Mouse (Mus musculus) E14TG2a.4 (cell line): ENCODE data around the gene Cdkn2aip.

Source experiments
- H3K27me3 ChIP-seq: 2 replicates; pipeline ENCODE4 v1.6.1; 2014; ENCODE audit warnings: low read length, control low read depth; ENCODE audit not compliant: insufficient read depth
- H3K36me3 ChIP-seq: 2 replicates; pipeline ENCODE4 v1.6.1; 2014; ENCODE audit warnings: low read length, control low read depth; ENCODE audit not compliant: insufficient read depth
- H3K4me1 ChIP-seq: replicated peaks from 2 replicates; pipeline ENCODE4 v1.6.1; 2014; ENCODE audit warnings: low read depth, low read length, control low read depth
- H3K4me3 ChIP-seq: replicated peaks from 2 replicates; pipeline ENCODE4 v1.5.1; 2014; ENCODE audit warnings: mild to moderate bottlenecking, low read length
- H3K9me3 ChIP-seq: 2 replicates; pipeline ENCODE4 v1.6.1; 2014; ENCODE audit warnings: low read length, control low read depth
- CTCF ChIP-seq: conservative IDR thresholded peaks from 2 replicates; pipeline ENCODE4 v1.5.1; 2014; ENCODE audit warnings: low read length
- NANOG ChIP-seq: IDR thresholded peaks from 2 replicates; pipeline ENCODE4 v1.6.1; 2014; ENCODE audit warnings: borderline replicate concordance, low read length, mixed read lengths
- POU5F1 ChIP-seq: IDR thresholded peaks from 2 replicates; pipeline ENCODE4 v1.6.1; 2014; ENCODE audit warnings: low read length, borderline replicate concordance

Gene Cdkn2aip

DNA sequence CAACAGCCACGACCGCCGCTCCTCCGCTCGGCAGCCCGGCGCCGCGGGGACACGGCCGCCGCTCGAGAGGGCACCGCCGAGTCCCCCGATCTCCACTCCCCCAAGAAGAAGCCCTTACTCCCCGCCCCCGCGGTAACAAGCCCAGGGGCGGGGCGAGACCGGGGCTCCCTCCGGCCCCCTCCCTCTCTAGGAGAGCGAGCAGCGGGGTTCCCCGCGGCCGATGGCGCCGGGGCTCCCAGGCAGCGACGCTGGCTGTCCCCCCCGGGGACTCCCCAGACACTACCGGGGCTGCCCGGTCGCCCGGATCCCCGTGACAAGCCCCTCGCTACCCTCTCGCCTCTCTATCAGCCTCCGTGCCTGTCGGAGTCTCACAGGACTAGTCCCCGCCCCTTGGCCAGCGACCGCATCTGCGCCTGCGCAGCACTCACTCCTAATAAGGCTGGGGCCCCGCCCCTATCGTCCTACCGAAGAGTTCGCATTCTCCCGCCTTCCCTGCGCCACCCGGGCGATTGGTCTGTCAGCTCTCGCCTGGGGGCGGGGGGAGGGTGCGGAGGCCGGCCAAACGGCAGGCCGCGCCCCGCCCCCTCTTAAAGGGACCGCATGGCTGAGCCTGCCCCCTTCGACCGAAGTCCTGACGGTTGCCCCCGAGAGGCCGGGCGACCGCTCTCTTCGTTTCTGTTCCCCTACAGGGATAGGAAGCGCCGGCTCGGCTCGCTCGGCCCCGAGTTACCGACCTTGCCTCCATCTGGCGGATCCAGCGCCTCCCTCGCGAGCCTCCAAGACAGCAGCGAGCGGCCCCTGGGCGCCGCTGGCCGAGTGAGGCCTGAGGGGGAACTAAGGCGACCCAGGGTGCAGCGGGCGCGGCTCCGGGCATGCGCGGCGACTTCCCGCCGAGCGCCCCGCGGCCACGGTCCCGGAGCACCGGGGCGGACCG, 38.7 kb downstream of the Cdkn2aip start, which contains the start of gene Ing2:
TSS of gene Ing2 (minus strand) at position 780 of the 934 bp plus-strand sequence.
- peaks cover 26% of the 10 kb centered on the region for H3K4me1 ChIP-seq
- TF ChIP-seq POU5F1: no peak
- H3K9me3 ChIP-seq: no peaks in the 10 kb centered on the region
- peak within 1 kb of the TSS; percentile 99 for H3K4me3 ChIP-seq
- H3K27me3 ChIP-seq: no peaks in the 10 kb centered on the region
- no peaks in the 10 kb centered on the region for H3K36me3 ChIP-seq

DNA sequence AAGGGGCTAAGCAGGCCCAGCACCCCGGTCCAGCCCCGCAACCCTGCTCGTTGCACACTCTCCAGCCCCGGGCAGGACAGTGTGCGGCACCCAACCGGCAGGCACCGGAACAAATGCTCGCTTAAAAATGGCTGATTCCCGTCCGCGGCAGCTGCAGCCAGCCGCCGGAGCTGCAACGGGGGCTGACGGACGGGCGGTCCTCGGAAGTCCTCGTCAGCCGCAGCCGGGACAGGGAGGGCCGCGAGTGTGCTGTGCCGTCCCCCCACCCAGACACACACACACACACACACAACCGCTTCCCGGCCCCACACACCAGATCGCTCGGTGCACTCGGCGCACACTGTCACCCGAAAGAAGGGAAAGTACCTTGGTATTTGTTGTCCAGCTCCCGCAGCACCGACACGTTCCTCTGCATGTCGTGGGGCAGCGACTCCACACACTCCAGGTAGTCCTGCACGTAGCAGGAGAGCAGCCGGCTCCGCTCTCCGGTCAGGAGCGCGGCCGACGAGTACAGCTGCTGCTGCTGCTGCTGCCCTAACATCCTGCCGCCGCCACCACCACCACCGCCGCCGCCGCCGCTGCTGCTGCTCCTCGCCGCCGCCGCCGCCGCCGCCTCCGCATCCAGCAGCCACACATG, 39.5 kb downstream of the Cdkn2aip start:
- Histone ChIP-seq H3K4me1 (peaks cover 26% of the 10 kb centered on the region), H3K4me3 (peak overlapping the region; percentile 99), H3K36me3 (no peaks in the 10 kb centered on the region), H3K9me3 (no peaks in the 10 kb centered on the region), H3K27me3 (no peaks in the 10 kb centered on the region)
- no peak for TF ChIP-seq POU5F1
- TF ChIP-seq NANOG: no peak
- TF ChIP-seq CTCF: no peak

DNA sequence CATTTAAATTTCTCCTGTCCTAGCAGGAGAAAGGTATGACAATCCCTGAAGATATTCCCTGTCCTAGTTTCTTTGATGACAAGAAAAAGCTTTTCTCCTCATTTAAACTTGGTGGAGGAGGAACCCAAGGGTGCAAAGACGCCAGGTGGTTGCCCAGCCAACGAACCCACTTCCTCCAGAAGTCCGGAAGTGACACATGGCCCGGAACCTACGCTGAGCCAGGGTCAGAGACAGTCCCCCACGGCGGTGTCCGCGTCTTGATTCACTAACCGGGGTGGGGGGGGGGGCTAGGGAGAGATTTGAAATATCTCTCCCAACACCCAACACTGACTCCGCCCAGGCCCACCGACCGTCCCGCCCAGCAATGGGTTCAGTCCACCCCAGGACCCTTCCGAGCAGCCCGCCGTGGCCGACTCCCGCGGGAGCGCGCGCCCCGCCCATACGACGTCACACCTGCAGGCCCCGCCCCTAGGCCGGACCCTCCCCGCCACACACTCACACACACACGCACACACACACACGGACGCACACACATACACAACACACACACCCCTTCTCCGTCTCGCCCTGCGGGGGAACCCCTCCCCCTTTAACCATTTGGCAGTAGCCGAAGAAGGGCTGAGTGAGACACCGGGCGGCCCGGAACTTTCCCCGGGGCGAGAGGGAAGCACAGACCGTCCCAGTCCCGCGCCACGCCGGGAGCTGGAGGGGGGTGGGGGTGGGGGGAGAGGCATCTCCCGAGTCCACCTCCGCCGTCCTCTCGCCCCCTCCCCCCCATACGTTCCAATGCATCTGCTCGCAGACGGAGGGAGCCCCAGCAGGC, 40.2 kb downstream of the Cdkn2aip start:
- H3K36me3 ChIP-seq: peaks cover 6% of the 10 kb centered on the region
- H3K9me3 ChIP-seq: no peaks in the 10 kb centered on the region
- peak overlapping the region; percentile 99 for H3K4me3 ChIP-seq
- no peaks in the 10 kb centered on the region for H3K27me3 ChIP-seq
- peaks cover 25% of the 10 kb centered on the region for H3K4me1 ChIP-seq
- TF ChIP-seq POU5F1: no peak
- no peak for TF ChIP-seq NANOG
- TF ChIP-seq CTCF: no peak

DNA sequence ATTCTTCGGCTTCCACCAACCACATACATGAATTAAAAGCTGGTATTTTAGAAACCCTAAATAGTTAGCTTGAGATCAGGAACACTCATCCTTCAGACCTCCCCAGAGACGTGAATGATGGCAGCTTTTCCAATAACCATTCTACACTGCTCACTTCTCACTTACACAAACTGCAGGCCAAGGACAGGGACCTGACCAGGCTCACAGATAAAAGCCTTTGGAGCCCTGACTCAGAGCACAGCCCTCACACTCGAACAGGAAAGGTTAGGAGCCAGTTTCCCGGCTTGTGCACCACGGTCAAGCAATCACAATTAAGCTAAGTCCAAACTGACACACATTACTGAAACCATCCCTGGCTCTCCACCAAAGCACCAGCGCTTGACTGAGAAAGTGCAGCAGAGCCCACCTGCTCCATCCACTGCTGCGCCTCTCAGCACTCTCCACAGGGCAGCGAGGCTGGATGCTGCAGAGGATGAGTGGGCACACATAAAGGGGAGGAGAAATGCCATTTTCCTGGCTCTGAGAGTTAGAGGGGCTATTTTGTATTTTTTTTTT, 49.4 kb downstream of the Cdkn2aip start:
- Histone ChIP-seq H3K36me3 (peaks cover 32% of the 10 kb centered on the region), H3K27me3 (no peaks in the 10 kb centered on the region), H3K4me1 (peaks cover 11% of the 10 kb centered on the region), H3K9me3 (no peaks in the 10 kb centered on the region), H3K4me3 (no peak overlapping the region)
- TF ChIP-seq NANOG (no peak), CTCF (no peak), POU5F1 (no peak)

- H3K36me3 ChIP-seq: peaks cover 23% of the 10 kb centered on the region
- TF ChIP-seq POU5F1: no peak
- TF ChIP-seq NANOG: no peak
- TF ChIP-seq CTCF: no peak
- no peaks in the 10 kb centered on the region for H3K9me3 ChIP-seq
- no peak overlapping the region for H3K4me3 ChIP-seq
- H3K4me1 ChIP-seq: peaks cover 8% of the 10 kb centered on the region
- no peaks in the 10 kb centered on the region for H3K27me3 ChIP-seq
Measured at GRCm38 (mm10) chr8:47663201-47663600, 50.5 kb downstream of the Cdkn2aip start.

DNA sequence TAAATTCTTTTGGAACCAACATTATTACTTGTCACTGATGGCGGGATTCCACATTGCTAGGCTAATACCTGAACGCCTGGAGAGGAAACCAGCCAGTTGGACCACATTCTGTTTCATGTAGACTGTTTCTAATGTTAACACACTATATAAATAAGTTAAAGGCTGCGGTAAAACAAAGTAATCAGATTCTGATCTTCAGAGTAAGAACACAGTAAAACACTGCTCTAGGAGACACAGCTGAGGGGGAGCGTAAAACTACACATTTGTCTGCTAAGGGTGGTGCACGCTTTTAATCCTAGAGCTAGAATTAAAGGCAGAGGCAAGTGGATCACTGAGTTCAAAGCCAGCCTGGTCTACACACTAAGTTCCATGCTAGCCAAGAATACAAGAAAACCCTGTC, 51.0 kb downstream of the Cdkn2aip start:
- TF ChIP-seq POU5F1: no peak
- no peak for TF ChIP-seq CTCF
- TF ChIP-seq NANOG: no peak
- H3K36me3 ChIP-seq: peaks cover 18% of the 10 kb centered on the region
- no peaks in the 10 kb centered on the region for H3K9me3 ChIP-seq
- H3K4me1 ChIP-seq: peaks cover 8% of the 10 kb centered on the region
- H3K27me3 ChIP-seq: no peaks in the 10 kb centered on the region
- H3K4me3 ChIP-seq: no peak overlapping the region

- H3K4me1 ChIP-seq: no peaks in the 10 kb centered on the region
- H3K36me3 ChIP-seq: 0 out of 2 replicates have a peak, but pooled peaks cover under 1% of the 10 kb centered on the region
- H3K27me3 ChIP-seq: no peaks in the 10 kb centered on the region
- no peak for TF ChIP-seq CTCF
- TF ChIP-seq NANOG: no peak
- no peak for TF ChIP-seq POU5F1
- no peak overlapping the region for H3K4me3 ChIP-seq
- no peaks in the 10 kb centered on the region for H3K9me3 ChIP-seq
Measured at GRCm38 (mm10) chr8:47660394-47660793, 53.3 kb downstream of the Cdkn2aip start.

GRCm38 (mm10) chr8:47659463-47659862, 54.3 kb downstream of the Cdkn2aip start:
- TF ChIP-seq CTCF (no peak), NANOG (no peak), POU5F1 (no peak)
- Histone ChIP-seq H3K4me3 (no peak overlapping the region), H3K36me3 (no peaks in the 10 kb centered on the region), H3K27me3 (no peaks in the 10 kb centered on the region), H3K4me1 (no peaks in the 10 kb centered on the region), H3K9me3 (no peaks in the 10 kb centered on the region)
